Mouse (Mus musculus): ENCODE results near the gene Slc35b4. TPM values are rescaled to one million over a fixed set of nuclear protein-coding genes. Genes with fewer than 3 reads are reported as not detected.

Gene Slc35b4
- polyA plus RNA-seq, 1 experiment from 2014 or later, result 48.3 TPM

DNA sequence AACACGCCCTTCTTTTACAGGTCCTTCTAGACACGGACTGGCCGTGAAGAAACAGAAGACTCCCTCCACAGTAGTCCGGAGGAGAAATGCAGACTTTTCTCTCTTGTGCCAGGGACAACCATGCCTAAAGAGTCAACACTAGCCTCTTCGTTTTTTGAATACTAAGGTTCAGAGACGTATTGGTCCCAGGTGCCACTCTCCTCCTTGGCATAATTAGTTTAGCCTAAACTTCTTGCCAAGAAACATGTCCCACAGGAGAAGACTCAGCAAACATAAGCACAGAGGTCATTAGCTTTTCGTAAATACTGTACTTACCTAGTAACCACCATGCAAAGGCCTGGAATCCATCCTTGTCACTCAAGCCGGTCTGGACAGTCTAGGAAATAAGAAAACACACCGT lies 13.9 kb downstream of the Slc35b4 start:
- WGBS, result 81% methylated on average over 9 of the region's 9 CpGs
- H3K4me1 ChIP-seq, result no peaks in the 10 kb centered on the region
- no peak for ATAC-seq (ENCODE audit: insufficient number of reproducible peaks, insufficient read depth, low FRiP score, low TSS enrichment)
- no peaks in the 10 kb centered on the region for H3K27me3 ChIP-seq
- H3K4me3 ChIP-seq, result no peak overlapping the region
- no peak overlapping the region for H3K4me2 ChIP-seq (replicated peaks)
- H3K9ac ChIP-seq, result no peak overlapping the region
- peaks cover 67% of the 10 kb centered on the region for H3K36me3 ChIP-seq
- no peaks in the 10 kb centered on the region for H3K9me3 ChIP-seq
- no peak overlapping the region for H3K27ac ChIP-seq

DNA sequence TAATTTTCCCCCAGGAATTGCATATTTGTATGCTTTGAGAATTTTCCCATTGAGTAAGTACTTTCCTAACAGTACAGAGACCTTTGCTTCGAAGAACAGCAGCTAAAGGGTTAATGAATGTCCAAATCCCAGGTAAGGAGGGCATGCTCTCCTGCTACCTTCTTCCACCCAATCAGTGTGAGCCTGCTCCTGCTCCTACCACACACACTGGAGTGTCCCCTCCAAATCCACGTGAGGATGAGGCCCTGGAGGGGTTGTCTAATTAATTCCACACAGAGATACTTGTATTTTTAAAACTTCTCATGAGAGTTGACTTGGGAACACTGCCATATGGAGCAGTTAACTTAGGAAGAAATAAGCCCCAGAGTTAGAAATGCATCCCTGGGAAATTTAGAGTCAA lies 14.3 kb downstream of the Slc35b4 start:
- WGBS, result 52% methylated on average over 2 of the region's 2 CpGs
- peaks cover 71% of the 10 kb centered on the region for H3K36me3 ChIP-seq
- no peak overlapping the region for H3K9ac ChIP-seq
- H3K4me2 ChIP-seq (replicated peaks), result no peak overlapping the region
- H3K27ac ChIP-seq, result no peak overlapping the region
- no peaks in the 10 kb centered on the region for H3K4me1 ChIP-seq
- no peaks in the 10 kb centered on the region for H3K27me3 ChIP-seq
- H3K4me3 ChIP-seq, result no peak overlapping the region
- ATAC-seq (ENCODE audit: insufficient number of reproducible peaks, insufficient read depth, low FRiP score, low TSS enrichment), result no peak
- H3K9me3 ChIP-seq, result no peaks in the 10 kb centered on the region

DNA sequence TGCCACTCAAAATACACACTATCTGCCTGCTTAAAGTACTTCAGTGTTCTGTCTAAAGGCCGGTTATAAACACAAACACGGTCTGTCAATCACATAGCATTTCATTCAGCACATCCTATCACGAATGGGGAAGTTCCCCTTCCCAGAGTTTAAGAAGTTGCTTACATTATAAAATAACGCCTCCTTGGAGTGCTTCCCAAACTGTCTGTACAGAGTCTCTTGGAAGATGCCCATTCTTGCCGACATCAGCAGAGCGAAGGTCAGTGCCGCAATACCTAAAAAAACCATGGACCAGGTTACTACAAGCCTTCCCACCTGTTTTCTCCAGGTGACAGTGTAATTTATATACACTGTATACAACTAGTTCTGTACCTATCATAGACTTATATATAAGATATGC lies 15.4 kb downstream of the Slc35b4 start:
- no peak overlapping the region for H3K9ac ChIP-seq
- 92% methylated on average over 7 of the region's 7 CpGs for WGBS
- no peak overlapping the region for H3K4me2 ChIP-seq (replicated peaks)
- H3K4me1 ChIP-seq, result peaks cover 3% of the 10 kb centered on the region; the same call in 1 of the 2 replicates
- H3K27me3 ChIP-seq, result no peaks in the 10 kb centered on the region
- H3K36me3 ChIP-seq, result peaks cover 74% of the 10 kb centered on the region
- no peak for ATAC-seq (ENCODE audit: insufficient number of reproducible peaks, insufficient read depth, low FRiP score, low TSS enrichment)
- no peaks in the 10 kb centered on the region for H3K9me3 ChIP-seq
- H3K27ac ChIP-seq, result no peak overlapping the region
- H3K4me3 ChIP-seq, result no peak overlapping the region

DNA sequence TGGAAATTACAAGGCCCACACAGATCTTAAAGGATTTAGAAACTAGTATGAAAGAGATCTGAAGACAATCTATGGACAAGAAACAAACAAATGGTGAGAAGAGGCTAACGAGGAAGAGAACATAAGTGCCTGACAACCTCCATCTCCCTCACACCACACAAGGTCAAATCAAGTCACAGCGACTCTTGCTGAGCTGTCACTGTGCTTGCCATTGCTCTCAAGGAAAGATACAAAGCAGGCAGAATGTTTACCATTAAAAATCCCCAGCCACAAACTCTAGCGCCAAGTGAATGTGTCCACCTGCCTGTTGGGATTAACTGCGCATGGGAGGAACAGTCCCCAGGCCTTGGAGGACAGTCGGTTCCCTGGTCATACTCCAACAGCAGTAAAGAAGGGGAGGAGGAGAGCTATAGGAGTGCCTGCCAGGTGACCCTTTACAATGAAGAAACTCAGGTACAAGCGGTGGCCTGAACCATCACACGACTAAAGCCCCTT lies 16.0 kb downstream of the Slc35b4 start:
- no peak for ATAC-seq (ENCODE audit: insufficient number of reproducible peaks, insufficient read depth, low FRiP score, low TSS enrichment)
- Histone ChIP-seq H3K9ac (no peak overlapping the region), H3K36me3 (peaks cover 69% of the 10 kb centered on the region), H3K27ac (no peak overlapping the region), H3K4me1 (peaks cover 5% of the 10 kb centered on the region; the same call in 1 of the 2 replicates), H3K27me3 (no peaks in the 10 kb centered on the region), H3K9me3 (no peaks in the 10 kb centered on the region), H3K4me2 (replicated peaks) (no peak overlapping the region), H3K4me3 (no peak overlapping the region)
- 92% methylated on average over 7 of the region's 7 CpGs for WGBS

DNA sequence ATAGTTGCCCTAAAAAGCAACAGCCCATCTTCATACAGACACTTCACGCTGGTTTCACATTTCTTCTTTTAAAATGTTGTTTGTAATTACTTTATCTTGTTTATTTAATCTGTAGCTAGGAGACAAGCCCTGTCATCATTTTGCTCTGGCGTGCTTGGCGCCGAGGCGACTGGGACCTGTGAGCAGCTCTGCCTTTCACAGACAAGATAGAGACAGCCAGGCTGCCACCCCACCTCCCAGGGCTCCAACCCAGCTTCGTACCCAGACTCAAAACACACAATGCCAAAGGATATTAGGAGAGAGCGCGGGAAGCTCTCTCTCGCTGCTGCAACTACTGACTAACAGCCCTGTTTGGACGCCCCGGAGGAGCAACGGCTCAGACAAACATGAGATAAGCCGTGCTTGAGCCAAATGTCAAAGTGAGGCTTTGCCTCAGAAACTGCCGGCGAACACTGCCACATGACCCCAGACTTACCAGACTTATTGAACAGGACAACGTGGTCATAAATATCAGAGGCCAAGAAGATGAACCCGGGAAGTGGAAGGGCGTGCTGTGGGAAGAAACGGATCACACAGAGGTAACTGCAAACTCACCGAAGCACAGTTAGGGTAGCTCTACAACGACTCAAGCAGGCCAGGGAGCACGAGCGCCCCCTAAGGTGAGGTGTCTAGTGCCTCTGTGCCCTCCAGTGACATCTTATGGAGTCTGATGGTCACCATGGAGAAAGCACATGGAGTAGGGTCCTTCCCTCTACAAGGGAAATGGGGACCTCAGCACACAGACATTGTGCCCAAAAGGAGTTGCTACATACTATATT lies 16.7 kb downstream of the Slc35b4 start:
- 83% methylated on average over 23 of the region's 23 CpGs for WGBS
- ATAC-seq (ENCODE audit: insufficient number of reproducible peaks, insufficient read depth, low FRiP score, low TSS enrichment), result no peak
- no peak overlapping the region for H3K27ac ChIP-seq
- H3K9me3 ChIP-seq, result no peaks in the 10 kb centered on the region
- H3K4me3 ChIP-seq, result no peak overlapping the region
- peaks cover 11% of the 10 kb centered on the region for H3K4me1 ChIP-seq
- no peak overlapping the region for H3K4me2 ChIP-seq (replicated peaks)
- peaks cover 63% of the 10 kb centered on the region for H3K36me3 ChIP-seq
- no peak overlapping the region for H3K9ac ChIP-seq
- H3K27me3 ChIP-seq, result no peaks in the 10 kb centered on the region

DNA sequence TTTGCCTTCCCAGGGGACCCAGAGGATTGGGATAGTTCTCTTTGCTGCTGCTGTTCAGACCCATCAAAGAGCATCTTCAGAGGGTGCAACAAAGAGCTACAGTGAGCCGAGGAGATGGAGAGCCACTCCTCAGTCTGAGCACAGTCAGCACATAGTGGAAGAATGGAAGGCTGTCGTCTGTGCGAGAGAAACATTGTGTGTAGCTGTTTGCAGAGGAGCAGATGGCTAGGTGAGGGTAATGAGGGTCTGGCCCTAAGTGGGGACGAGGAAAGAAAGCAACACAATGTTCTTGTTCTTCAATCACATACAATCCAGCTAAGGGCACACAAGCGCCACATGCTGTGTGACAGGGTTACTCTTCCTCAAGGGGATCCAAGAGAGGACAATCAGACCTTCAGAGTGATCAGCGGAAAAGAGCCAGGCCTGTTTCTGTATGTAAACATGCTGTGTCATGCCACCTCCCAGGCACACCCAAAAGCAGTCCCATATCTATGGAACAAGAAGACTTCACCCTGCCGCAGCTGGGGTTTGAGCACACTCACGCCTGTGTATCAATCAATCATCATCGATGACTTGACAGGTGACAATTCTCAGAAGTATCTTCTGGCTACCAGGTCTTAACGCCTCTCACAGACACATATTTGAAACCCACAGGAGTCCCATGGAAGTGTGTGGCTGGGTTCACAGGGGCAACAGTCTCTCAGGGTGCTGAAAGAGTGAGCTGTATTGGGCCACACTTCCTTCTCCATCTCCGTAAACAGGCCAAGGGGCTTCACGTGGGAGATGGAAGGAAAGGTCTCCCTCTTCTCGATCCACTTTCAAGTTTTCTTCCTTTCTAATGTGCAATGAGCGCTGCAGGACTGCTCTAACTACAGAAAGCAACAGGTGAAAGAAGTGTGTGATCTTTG lies 19.8 kb downstream of the Slc35b4 start:
- H3K4me1 ChIP-seq, result peaks cover 39% of the 10 kb centered on the region
- no peak overlapping the region for H3K27ac ChIP-seq
- H3K4me3 ChIP-seq, result no peak overlapping the region
- no peaks in the 10 kb centered on the region for H3K27me3 ChIP-seq
- H3K9ac ChIP-seq, result no peak overlapping the region
- H3K9me3 ChIP-seq, result no peaks in the 10 kb centered on the region
- WGBS, result 71% methylated on average over 14 of the region's 14 CpGs
- no peak overlapping the region for H3K4me2 ChIP-seq (replicated peaks)
- no peak for ATAC-seq (ENCODE audit: insufficient number of reproducible peaks, insufficient read depth, low FRiP score, low TSS enrichment)
- peaks cover 47% of the 10 kb centered on the region for H3K36me3 ChIP-seq

DNA sequence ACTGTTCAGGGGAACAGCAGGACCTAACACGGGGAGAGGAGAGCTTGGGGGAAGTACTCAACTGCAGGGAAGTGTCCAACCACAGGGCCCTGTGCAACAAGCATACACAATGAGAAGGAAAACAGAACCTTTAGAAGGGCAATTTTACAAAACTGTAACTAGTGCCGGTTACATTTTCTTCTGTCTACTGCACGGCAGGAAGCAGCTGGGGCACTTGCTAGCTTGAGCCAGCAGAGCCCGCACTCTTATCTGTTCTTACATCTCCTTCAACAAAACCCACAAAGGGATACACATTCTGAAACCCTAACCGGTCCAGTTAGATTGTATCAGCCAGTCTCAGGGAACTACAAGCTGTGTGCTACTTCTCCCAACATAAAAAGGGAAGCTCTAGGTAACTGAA lies 20.9 kb downstream of the Slc35b4 start:
- H3K36me3 ChIP-seq, result peaks cover 40% of the 10 kb centered on the region
- no peak overlapping the region for H3K4me2 ChIP-seq (replicated peaks)
- ATAC-seq (ENCODE audit: insufficient number of reproducible peaks, insufficient read depth, low FRiP score, low TSS enrichment), result no peak
- H3K27me3 ChIP-seq, result no peaks in the 10 kb centered on the region
- H3K27ac ChIP-seq, result 0 out of 2 replicates have a peak overlapping the region, but pooled peaks have one; percentile 8
- no peaks in the 10 kb centered on the region for H3K9me3 ChIP-seq
- 45% methylated on average over 5 of the region's 5 CpGs for WGBS
- H3K4me1 ChIP-seq, result peaks cover 39% of the 10 kb centered on the region
- H3K4me3 ChIP-seq, result no peak overlapping the region
- no peak overlapping the region for H3K9ac ChIP-seq

DNA sequence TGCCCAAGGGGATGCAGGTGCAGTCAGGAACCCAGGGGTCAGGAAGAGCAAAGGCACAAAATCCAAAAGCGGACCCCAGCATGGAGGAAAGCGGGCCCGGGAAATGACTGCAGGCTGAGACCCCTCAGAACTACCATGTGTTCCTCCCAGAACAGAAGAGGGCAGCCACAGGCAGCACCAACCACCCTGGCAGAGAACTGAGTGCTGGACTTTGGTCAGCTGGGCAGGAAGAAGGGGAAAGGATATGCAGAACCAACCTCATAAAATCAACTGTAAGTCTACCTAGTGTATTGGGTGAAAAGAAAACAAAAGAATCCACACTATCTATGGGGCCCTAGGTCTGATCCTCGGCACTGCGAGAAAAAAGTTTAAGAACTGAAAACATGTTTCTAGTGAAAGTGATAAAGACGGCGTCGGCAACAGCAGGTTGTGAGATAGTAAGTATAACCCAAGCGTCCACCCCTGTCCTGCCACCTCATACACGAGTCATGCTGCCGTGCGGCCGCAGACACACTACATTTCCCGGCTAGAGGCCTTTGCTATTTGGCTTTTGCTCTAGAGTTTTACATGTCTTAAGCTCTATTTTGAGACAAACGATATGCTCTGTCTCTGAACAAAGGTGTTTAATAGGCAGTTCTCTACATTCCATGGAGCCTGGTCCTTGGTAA lies 21.6 kb downstream of the Slc35b4 start:
- Histone ChIP-seq H3K9ac (no peak overlapping the region), H3K4me1 (peaks cover 39% of the 10 kb centered on the region), H3K36me3 (peaks cover 32% of the 10 kb centered on the region), H3K27ac (peak overlapping the region; percentile 64; the same call in 1 of the 2 replicates), H3K4me3 (no peak overlapping the region), H3K27me3 (no peaks in the 10 kb centered on the region), H3K4me2 (replicated peaks) (no peak overlapping the region), H3K9me3 (no peaks in the 10 kb centered on the region)
- no peak for ATAC-seq (ENCODE audit: insufficient number of reproducible peaks, insufficient read depth, low FRiP score, low TSS enrichment)
- WGBS, result 90% methylated on average over 15 of the region's 15 CpGs

DNA sequence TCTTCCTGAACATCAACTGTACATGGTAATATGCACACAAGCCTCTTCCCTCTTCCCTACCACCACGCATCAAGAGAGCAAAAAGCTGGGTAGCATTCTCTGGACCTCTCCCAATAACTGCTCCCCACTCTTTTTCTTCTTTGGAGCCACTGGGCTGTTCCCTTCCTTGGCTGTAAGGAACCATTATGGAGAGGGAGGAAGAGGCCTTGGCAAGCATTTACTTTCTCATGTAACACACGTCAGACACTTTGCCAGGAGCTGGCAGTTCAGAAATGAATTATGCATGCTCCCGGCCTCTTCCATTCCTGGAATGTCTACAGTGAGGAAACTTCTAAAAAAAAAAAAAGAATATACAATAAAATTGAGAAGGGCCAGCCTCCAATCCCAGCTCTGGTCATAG lies 22.7 kb downstream of the Slc35b4 start:
- Histone ChIP-seq H3K4me2 (replicated peaks) (no peak overlapping the region; the same call in 1 of the 2 replicates), H3K27ac (peak overlapping the region; percentile 76), H3K36me3 (peaks cover 23% of the 10 kb centered on the region), H3K9ac (no peak overlapping the region), H3K4me3 (no peak overlapping the region), H3K9me3 (no peaks in the 10 kb centered on the region), H3K27me3 (no peaks in the 10 kb centered on the region), H3K4me1 (peaks cover 39% of the 10 kb centered on the region)
- WGBS, result 40% methylated on average over 3 of the region's 3 CpGs
- ATAC-seq (ENCODE audit: insufficient number of reproducible peaks, insufficient read depth, low FRiP score, low TSS enrichment), result no peak

DNA sequence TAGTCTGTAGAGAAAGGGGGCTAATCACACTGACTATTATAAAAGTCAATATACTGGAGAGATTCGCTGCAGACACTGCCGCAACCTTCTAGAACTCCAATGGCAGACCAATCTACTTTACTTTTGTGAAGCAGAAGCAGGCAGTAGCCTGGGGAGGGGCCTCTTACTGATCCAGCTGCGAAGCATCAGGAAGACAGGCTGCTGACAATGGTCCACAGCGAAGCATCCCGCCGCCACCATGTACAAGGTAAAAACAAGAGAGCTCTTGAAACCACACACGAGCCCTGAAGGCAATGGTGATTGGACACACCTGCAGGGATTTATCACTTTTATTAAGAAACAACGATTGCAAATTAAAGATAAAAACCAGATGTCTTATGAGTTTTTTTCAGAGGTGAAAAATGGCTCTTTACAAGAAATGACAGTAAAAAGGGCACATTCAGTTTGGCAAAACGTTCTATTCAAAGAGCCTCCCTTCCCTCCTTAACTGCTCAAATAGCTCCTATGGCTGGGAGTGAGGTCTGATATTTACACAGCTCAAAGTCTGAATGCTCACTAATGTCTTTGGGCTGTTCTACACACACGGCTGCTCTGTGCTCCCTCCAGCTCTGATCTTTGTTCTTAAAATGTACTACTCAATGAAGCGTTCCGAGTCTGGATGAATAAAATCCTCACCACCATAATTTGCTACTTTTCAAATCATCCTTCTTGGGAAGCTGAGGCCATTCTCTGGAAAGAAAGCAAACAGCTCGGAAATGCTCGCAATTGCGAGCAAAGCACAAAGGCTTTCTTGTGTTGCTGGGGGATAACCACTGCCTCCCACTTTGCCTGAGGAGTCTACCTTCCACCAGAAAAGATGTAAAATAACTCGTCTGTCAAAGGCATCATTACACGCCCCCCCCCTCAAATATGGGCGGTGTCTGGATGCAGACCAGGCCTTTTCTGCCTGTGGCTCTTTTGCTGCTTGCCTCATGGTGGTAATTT lies 23.6 kb downstream of the Slc35b4 start:
- no peak overlapping the region; the same call in 1 of the 2 replicates for H3K4me2 ChIP-seq (replicated peaks)
- H3K27ac ChIP-seq, result peak overlapping the region; percentile 76
- peaks cover 39% of the 10 kb centered on the region for H3K4me1 ChIP-seq
- no peaks in the 10 kb centered on the region for H3K27me3 ChIP-seq
- H3K9me3 ChIP-seq, result no peaks in the 10 kb centered on the region
- peak; percentile 78; the same call in 1 of the 2 replicates for ATAC-seq (ENCODE audit: insufficient number of reproducible peaks, insufficient read depth, low FRiP score, low TSS enrichment)
- no peak overlapping the region for H3K9ac ChIP-seq
- H3K36me3 ChIP-seq, result peaks cover 19% of the 10 kb centered on the region
- no peak overlapping the region for H3K4me3 ChIP-seq
- WGBS, result 28% methylated on average over 18 of the region's 18 CpGs
